Mouse (Mus musculus) right cerebral cortex, postnatal 10 days (tissue): ENCODE measurements around the gene Arhgap30.

Experiments used
- DNase-seq, 2 experiments: peaks; one replicate each; pipeline ENCODE4 v3.0.0; 2021; ENCODE audit warnings: low spot score in 2 of 2

Arhgap30 gene

GRCm38 (mm10) chr1:171432158-171432557, 43.4 kb downstream of the Arhgap30 start:
- no peak for DNase-seq

GRCm38 (mm10) chr1:171435288-171435814, 46.6 kb downstream of the Arhgap30 start:
- DNase-seq: no peak

GRCm38 (mm10) chr1:171435974-171436373, 47.2 kb downstream of the Arhgap30 start:
- no peak for DNase-seq

GRCm38 (mm10) chr1:171437264-171438013, 48.7 kb downstream of the Arhgap30 start, which contains the start of gene F11r:
TSS of gene F11r (plus strand) at chr1:171437535.
- DNase-seq: peak; percentile 46 to 54

- DNase-seq: no peak
Measured at GRCm38 (mm10) chr1:171438014-171438670, 49.4 kb downstream of the Arhgap30 start.

GRCm38 (mm10) chr1:171439072-171439471, 50.3 kb downstream of the Arhgap30 start:
- DNase-seq: no peak

- DNase-seq: peak; percentile 38 to 39
Measured at GRCm38 (mm10) chr1:171440025-171440725, 51.4 kb downstream of the Arhgap30 start.

- DNase-seq: no peak
Measured at GRCm38 (mm10) chr1:171441466-171442412, 53.0 kb downstream of the Arhgap30 start.

- no peak for DNase-seq
Measured at GRCm38 (mm10) chr1:171442413-171442760, 53.6 kb downstream of the Arhgap30 start.

GRCm38 (mm10) chr1:171445050-171445449, 56.3 kb downstream of the Arhgap30 start:
- DNase-seq: no peak

GRCm38 (mm10) chr1:171446854-171447253, 58.1 kb downstream of the Arhgap30 start:
- DNase-seq: no peak

GRCm38 (mm10) chr1:171447692-171448091, 58.9 kb downstream of the Arhgap30 start:
- no peak for DNase-seq

GRCm38 (mm10) chr1:171450062-171450461, 61.3 kb downstream of the Arhgap30 start:
- no peak for DNase-seq

- DNase-seq: no peak
Measured at GRCm38 (mm10) chr1:171451001-171451400, 62.2 kb downstream of the Arhgap30 start.

GRCm38 (mm10) chr1:171452522-171452921, 63.8 kb downstream of the Arhgap30 start:
- DNase-seq: no peak

- DNase-seq: no peak
Measured at GRCm38 (mm10) chr1:171452923-171453322, 64.2 kb downstream of the Arhgap30 start.

GRCm38 (mm10) chr1:171454926-171455325, 66.2 kb downstream of the Arhgap30 start:
- no peak for DNase-seq

GRCm38 (mm10) chr1:171457568-171457967, 68.8 kb downstream of the Arhgap30 start:
- no peak for DNase-seq

- no peak for DNase-seq
Measured at GRCm38 (mm10) chr1:171459791-171460190, 71.0 kb downstream of the Arhgap30 start.
